Mouse (Mus musculus) forebrain, embryonic 10.5 days (tissue): ENCODE measurements around the gene Dnah9. TPM values are rescaled to one million over a fixed set of nuclear protein-coding genes. Genes with fewer than 3 reads are reported as not detected.

Source experiments
- DNase-seq: peaks from one replicate; pipeline ENCODE4 v3.0.0-alpha.2; 2017; ENCODE audit warnings: low spot score; ENCODE audit errors: extremely low spot score
- H3K27ac ChIP-seq: fragments of 300-500 bp; sonication (generic); 2 replicates; pipeline ENCODE4 v1.5.1; 2016; ENCODE audit warnings: mild to moderate bottlenecking
- H3K27me3 ChIP-seq: fragments of 300-500 bp; sonication (generic); 2 replicates; pipeline ENCODE4 v1.6.1; 2016; ENCODE audit warnings: mild to moderate bottlenecking; ENCODE audit not compliant: poor library complexity, severe bottlenecking
- H3K36me3 ChIP-seq: fragments of 300-500 bp; sonication (generic); replicated peaks from 2 replicates; pipeline ENCODE4 v1.6.1; 2016; ENCODE audit warnings: mild to moderate bottlenecking, moderate library complexity
- H3K4me1 ChIP-seq: fragments of 300-500 bp; sonication (generic); 2 replicates; pipeline ENCODE4 v1.6.1; 2016
- H3K4me3 ChIP-seq: fragments of 300-500 bp; sonication (generic); 2 replicates; pipeline ENCODE4 v1.5.1; 2016; ENCODE audit warnings: mild to moderate bottlenecking, moderate library complexity
- H3K9me3 ChIP-seq: fragments of 300-500 bp; sonication (generic); 2 replicates; pipeline ENCODE4 v1.6.1; 2016; ENCODE audit warnings: mild to moderate bottlenecking, moderate library complexity
- WGBS: fragments of 180-500 bp; shearing (Covaris S2); methylation state at CpG from one replicate; pipeline ENCODE4 v1.1.7; 2016; 5-methylcytosine and 5-hydroxymethylcytosine counted together
- polyA plus RNA-seq: library from polyadenylated mRNA; unstranded; fragments of >200 nt; fragmentation: Nextera tagmentation; extraction: Ambion mirVana; gene quantifications from 2 replicates; pipeline ENCODE4 v1.2.1, GENCODE M21; 2016

The Dnah9 gene
- polyA plus RNA-seq, result 0.15 and 0.28 TPM in 2 replicates

GRCm38 (mm10) chr11:66167801-66168651, at the start of gene Dnah9:
Gene Dnah9, minus strand, starts transcription at chr11:66168551.
- peak; percentile 83 for DNase-seq
- Histone ChIP-seq H3K9me3 (no peaks in the 10 kb centered on the region), H3K36me3 (no peaks in the 10 kb centered on the region), H3K4me1 (peaks cover 17% of the 10 kb centered on the region), H3K4me3 (peak within 1 kb of the TSS; percentile 73), H3K27me3 (peaks cover 12% of the 10 kb centered on the region), H3K27ac (peak within 1 kb of the TSS; percentile 60; the same call in 1 of the 2 replicates)
- 1% methylated on average over 53 of the region's 53 CpGs for WGBS

GRCm38 (mm10) chr11:66188627-66189287, 20.4 kb upstream of the Dnah9 start:
- no peak overlapping the region for H3K4me3 ChIP-seq
- WGBS, result 89% methylated on average over 3 of the region's 3 CpGs
- no peaks in the 10 kb centered on the region for H3K4me1 ChIP-seq
- no peaks in the 10 kb centered on the region for H3K27me3 ChIP-seq
- H3K36me3 ChIP-seq, result no peaks in the 10 kb centered on the region
- H3K27ac ChIP-seq, result no peak overlapping the region
- no peak for DNase-seq
- no peaks in the 10 kb centered on the region for H3K9me3 ChIP-seq

- Histone ChIP-seq H3K4me1 (no peaks in the 10 kb centered on the region), H3K9me3 (no peaks in the 10 kb centered on the region), H3K27me3 (no peaks in the 10 kb centered on the region), H3K36me3 (no peaks in the 10 kb centered on the region), H3K27ac (no peak overlapping the region), H3K4me3 (no peak overlapping the region)
- 87% methylated on average over 2 of the region's 2 CpGs for WGBS
- no peak for DNase-seq
Measured at GRCm38 (mm10) chr11:66188146-66188545, 19.8 kb upstream of the Dnah9 start.

GRCm38 (mm10) chr11:66177781-66178180, 9.4 kb upstream of the Dnah9 start:
- WGBS, result 78% methylated on average over 2 of the region's 2 CpGs
- Histone ChIP-seq H3K4me3 (no peak overlapping the region), H3K9me3 (peaks cover 4% of the 10 kb centered on the region; the same call in 1 of the 2 replicates), H3K36me3 (no peaks in the 10 kb centered on the region), H3K4me1 (no peaks in the 10 kb centered on the region), H3K27me3 (no peaks in the 10 kb centered on the region), H3K27ac (no peak overlapping the region)
- no peak for DNase-seq

- no peaks in the 10 kb centered on the region for H3K36me3 ChIP-seq
- no peak for DNase-seq
- no peak overlapping the region for H3K4me3 ChIP-seq
- H3K4me1 ChIP-seq, result peaks cover 15% of the 10 kb centered on the region
- no peak overlapping the region for H3K27ac ChIP-seq
- peaks cover 8% of the 10 kb centered on the region for H3K27me3 ChIP-seq
- H3K9me3 ChIP-seq, result no peaks in the 10 kb centered on the region
- WGBS, result 88% methylated on average over 2 of the region's 2 CpGs
Measured at GRCm38 (mm10) chr11:66164022-66164421, 4.3 kb downstream of the Dnah9 start.

GRCm38 (mm10) chr11:66140631-66141252, 27.6 kb downstream of the Dnah9 start:
- H3K4me3 ChIP-seq, result no peak overlapping the region
- H3K36me3 ChIP-seq, result no peaks in the 10 kb centered on the region
- H3K4me1 ChIP-seq, result peaks cover 14% of the 10 kb centered on the region
- DNase-seq, result no peak
- no peak overlapping the region for H3K27ac ChIP-seq
- H3K27me3 ChIP-seq, result peaks cover 4% of the 10 kb centered on the region
- no peaks in the 10 kb centered on the region for H3K9me3 ChIP-seq
- 53% methylated on average over 11 of the region's 11 CpGs for WGBS

GRCm38 (mm10) chr11:66134826-66135225, 33.5 kb downstream of the Dnah9 start:
- Histone ChIP-seq H3K27ac (no peak overlapping the region), H3K4me1 (no peaks in the 10 kb centered on the region), H3K9me3 (no peaks in the 10 kb centered on the region), H3K36me3 (no peaks in the 10 kb centered on the region), H3K4me3 (no peak overlapping the region), H3K27me3 (no peaks in the 10 kb centered on the region)
- no peak for DNase-seq
- WGBS, result 90% methylated on average over 6 of the region's 6 CpGs

- no peaks in the 10 kb centered on the region for H3K36me3 ChIP-seq
- no peak for DNase-seq
- no peaks in the 10 kb centered on the region for H3K9me3 ChIP-seq
- no peak overlapping the region for H3K27ac ChIP-seq
- H3K4me3 ChIP-seq, result no peak overlapping the region
- no peaks in the 10 kb centered on the region for H3K27me3 ChIP-seq
- no peaks in the 10 kb centered on the region for H3K4me1 ChIP-seq
Measured at GRCm38 (mm10) chr11:66126150-66126549, 42.2 kb downstream of the Dnah9 start.

- DNase-seq, result no peak
- Histone ChIP-seq H3K4me3 (no peak overlapping the region), H3K36me3 (no peaks in the 10 kb centered on the region), H3K27me3 (no peaks in the 10 kb centered on the region), H3K4me1 (no peaks in the 10 kb centered on the region), H3K9me3 (no peaks in the 10 kb centered on the region), H3K27ac (no peak overlapping the region)
- WGBS, result 73% methylated on average over 6 of the region's 6 CpGs
Measured at GRCm38 (mm10) chr11:66124496-66124895, 43.9 kb downstream of the Dnah9 start.

- Histone ChIP-seq H3K4me1 (no peaks in the 10 kb centered on the region), H3K9me3 (no peaks in the 10 kb centered on the region), H3K36me3 (no peaks in the 10 kb centered on the region), H3K27ac (no peak overlapping the region), H3K27me3 (no peaks in the 10 kb centered on the region), H3K4me3 (no peak overlapping the region)
- WGBS, result 23% methylated on average over 3 of the region's 3 CpGs
- peak; percentile 51 for DNase-seq
Measured at GRCm38 (mm10) chr11:66122017-66122416, 46.3 kb downstream of the Dnah9 start.

- DNase-seq, result no peak
- Histone ChIP-seq H3K27ac (no peak overlapping the region), H3K36me3 (no peaks in the 10 kb centered on the region), H3K4me1 (peaks cover 9% of the 10 kb centered on the region), H3K9me3 (no peaks in the 10 kb centered on the region), H3K4me3 (no peak overlapping the region), H3K27me3 (no peaks in the 10 kb centered on the region)
- WGBS, result 76% methylated on average over 7 of the region's 7 CpGs
Measured at GRCm38 (mm10) chr11:66083663-66084254, 84.6 kb downstream of the Dnah9 start.

- H3K4me3 ChIP-seq, result no peak overlapping the region
- H3K9me3 ChIP-seq, result no peaks in the 10 kb centered on the region
- no peaks in the 10 kb centered on the region for H3K4me1 ChIP-seq
- WGBS, result 85% methylated on average over 5 of the region's 5 CpGs
- DNase-seq, result no peak
- no peak overlapping the region for H3K27ac ChIP-seq
- H3K27me3 ChIP-seq, result no peaks in the 10 kb centered on the region
- H3K36me3 ChIP-seq, result no peaks in the 10 kb centered on the region
Measured at GRCm38 (mm10) chr11:66072921-66073320, 95.4 kb downstream of the Dnah9 start.
